Mouse (Mus musculus) stomach, embryonic 15.5 days (tissue): ENCODE measurements around the gene Cadps2. TPM values are rescaled to one million over a fixed set of nuclear protein-coding genes. Genes with fewer than 3 reads are reported as not detected.
A peak's percentile ranks its signal among the peaks of the same experiment; 100 is the strongest.

Source experiments
- ATAC-seq: fragments of 200-750 bp; cut with Nextera tagmentation; 2 replicates; pipeline ENCODE4 v1.8.0; 2017; ENCODE audit warnings: low read depth, moderate number of reproducible peaks, moderate TSS enrichment; ENCODE audit not compliant: insufficient read depth, low FRiP score
- H3K27ac ChIP-seq: fragments of 300-500 bp; sonication (generic); 2 replicates; pipeline ENCODE4 v1.5.1; 2015; ENCODE audit warnings: mild to moderate bottlenecking, inconsistent platforms
- H3K27me3 ChIP-seq: fragments of 300-500 bp; sonication (generic); replicated peaks from 2 replicates; pipeline ENCODE4 v1.6.1; 2015; ENCODE audit warnings: inconsistent platforms
- H3K36me3 ChIP-seq: fragments of 300-500 bp; sonication (generic); 2 replicates; pipeline ENCODE4 v1.6.1; 2015; ENCODE audit warnings: inconsistent platforms
- H3K4me1 ChIP-seq: fragments of 300-500 bp; sonication (generic); 2 replicates; pipeline ENCODE4 v1.6.1; 2015; ENCODE audit warnings: inconsistent platforms
- H3K4me2 ChIP-seq: fragments of 300-500 bp; sonication (generic); 2 replicates; pipeline ENCODE4 v1.6.1; 2015; ENCODE audit warnings: mild to moderate bottlenecking, inconsistent platforms
- H3K4me3 ChIP-seq: fragments of 300-500 bp; sonication (generic); replicated peaks from 2 replicates; pipeline ENCODE4 v1.5.1; 2015; ENCODE audit warnings: inconsistent platforms
- H3K9ac ChIP-seq: fragments of 300-500 bp; sonication (generic); 2 replicates; pipeline ENCODE4 v1.6.1; 2015; ENCODE audit warnings: inconsistent platforms
- H3K9me3 ChIP-seq: fragments of 300-500 bp; sonication (generic); 2 replicates; pipeline ENCODE4 v1.6.1; 2016; ENCODE audit warnings: inconsistent platforms
- WGBS: fragments of 180-500 bp; shearing (Covaris S2); methylation state at CpG from one replicate; pipeline ENCODE4 v1.1.7; 2015; 5-methylcytosine and 5-hydroxymethylcytosine counted together
- polyA plus RNA-seq: library from polyadenylated mRNA; unstranded; fragments of >200 nt; fragmentation: Nextera tagmentation; extraction: Ambion mirVana; gene quantifications from 2 replicates; pipeline ENCODE4 v1.2.1, GENCODE M21; 2015

The Cadps2 gene
- polyA plus RNA-seq, 1 experiment from 2014 or later = 4.2 TPM

- no peaks in the 10 kb centered on the region for H3K36me3 ChIP-seq
- no peak overlapping the region for H3K27ac ChIP-seq
- no peak for ATAC-seq
- H3K4me2 ChIP-seq = no peak overlapping the region
- no peak overlapping the region for H3K9ac ChIP-seq
- H3K9me3 ChIP-seq = no peaks in the 10 kb centered on the region
- WGBS = 42% methylated on average over 5 of the region's 5 CpGs
- no peak overlapping the region for H3K4me3 ChIP-seq
- H3K4me1 ChIP-seq = no peaks in the 10 kb centered on the region
- no peaks in the 10 kb centered on the region for H3K27me3 ChIP-seq
Observed at GRCm38 (mm10) chr6:23498611-23499010, 340.6 kb downstream of the Cadps2 start.

DNA sequence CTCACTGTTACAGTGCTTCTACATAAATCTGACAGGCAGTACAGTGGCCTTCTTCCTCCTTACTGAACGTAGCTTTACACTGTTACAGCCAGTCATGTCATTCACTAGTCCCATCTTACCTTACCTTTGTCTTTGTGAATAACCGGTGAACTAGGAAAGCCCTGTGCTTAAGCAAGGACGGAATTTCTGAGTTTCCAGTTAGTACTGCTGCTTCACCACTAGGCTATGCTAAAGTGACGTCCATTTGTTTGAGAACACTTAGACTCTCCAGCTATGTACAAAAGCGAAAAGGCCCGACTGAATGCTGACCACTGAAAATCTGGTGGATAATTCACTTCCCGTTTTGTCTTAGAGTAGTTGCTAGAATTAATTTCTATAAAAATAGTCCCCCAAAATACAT is 347.4 kb downstream of the Cadps2 start:
- H3K4me3 ChIP-seq = no peak overlapping the region
- WGBS = 40% methylated on average over 7 of the region's 7 CpGs
- no peak overlapping the region for H3K9ac ChIP-seq
- H3K27ac ChIP-seq = no peak overlapping the region
- H3K36me3 ChIP-seq = no peaks in the 10 kb centered on the region
- H3K9me3 ChIP-seq = no peaks in the 10 kb centered on the region
- no peak overlapping the region for H3K4me2 ChIP-seq
- 0 out of 2 replicates have a peak, but pooled peaks have one; percentile 68 for ATAC-seq
- H3K27me3 ChIP-seq = no peaks in the 10 kb centered on the region
- no peaks in the 10 kb centered on the region for H3K4me1 ChIP-seq

DNA sequence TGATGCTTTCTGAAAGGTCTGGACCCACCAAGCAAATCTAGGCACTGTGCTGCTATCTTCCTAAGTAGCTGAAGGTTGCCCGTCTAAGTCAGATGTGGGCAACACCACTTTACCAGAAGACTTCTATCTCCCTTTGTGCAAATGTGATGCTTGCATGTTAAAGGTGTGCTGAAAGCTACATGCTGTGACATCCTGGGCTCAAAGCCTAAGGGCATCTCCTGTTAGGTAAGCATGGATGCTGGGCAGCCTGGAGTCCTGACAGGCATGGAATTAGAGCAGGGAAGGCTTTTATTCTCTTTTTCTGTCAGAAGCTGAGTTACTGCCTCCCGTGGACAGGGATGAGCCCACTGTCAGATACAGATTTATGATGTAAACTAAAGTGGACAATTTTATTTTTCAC is 348.8 kb downstream of the Cadps2 start:
- H3K4me3 ChIP-seq = no peak overlapping the region
- 68% methylated on average over 2 of the region's 2 CpGs for WGBS
- no peaks in the 10 kb centered on the region for H3K9me3 ChIP-seq

GRCm38 (mm10) chr6:23489046-23489445 is 350.2 kb downstream of the Cadps2 start:
- H3K9me3 ChIP-seq = no peaks in the 10 kb centered on the region
- 76% methylated on average over 2 of the region's 2 CpGs for WGBS
- ATAC-seq = no peak

More for the DNA sequence above, 348.8 kb downstream of the Cadps2 start:
- Histone ChIP-seq H3K4me2 (no peak overlapping the region), H3K27ac (no peak overlapping the region), H3K9ac (no peak overlapping the region), H3K4me1 (no peaks in the 10 kb centered on the region), H3K36me3 (no peaks in the 10 kb centered on the region), H3K27me3 (no peaks in the 10 kb centered on the region)
- no peak for ATAC-seq

GRCm38 (mm10) chr6:23472686-23473085 is 366.5 kb downstream of the Cadps2 start:
- ATAC-seq = no peak

More at GRCm38 (mm10) chr6:23489046-23489445, 350.2 kb downstream of the Cadps2 start:
- Histone ChIP-seq H3K9ac (no peak overlapping the region), H3K27me3 (no peaks in the 10 kb centered on the region), H3K4me2 (no peak overlapping the region), H3K4me1 (no peaks in the 10 kb centered on the region), H3K4me3 (no peak overlapping the region), H3K27ac (no peak overlapping the region), H3K36me3 (no peaks in the 10 kb centered on the region)

DNA sequence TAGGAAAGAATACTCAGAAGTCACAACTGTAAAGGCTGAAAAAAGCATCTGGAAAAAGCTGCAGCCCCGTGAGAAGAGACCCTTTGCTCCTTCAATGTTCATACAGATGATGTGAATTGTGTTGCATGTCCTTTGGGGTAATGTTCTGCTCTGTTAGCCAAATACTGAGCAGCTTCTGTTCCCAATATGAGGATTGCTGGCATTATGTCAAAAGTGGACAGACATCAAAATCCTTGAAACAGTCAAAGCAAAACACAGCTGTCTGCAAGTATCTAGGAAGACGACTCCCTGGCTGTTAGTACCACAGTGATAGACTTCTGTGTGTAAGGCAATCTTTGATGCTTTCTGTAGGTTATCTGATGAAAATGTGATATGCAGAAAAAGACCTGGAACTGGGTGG is 367.4 kb downstream of the Cadps2 start:
- 60% methylated on average over 2 of the region's 2 CpGs for WGBS
- no peak overlapping the region for H3K4me2 ChIP-seq
- ATAC-seq = no peak
- no peaks in the 10 kb centered on the region for H3K4me1 ChIP-seq
- H3K27ac ChIP-seq = no peak overlapping the region
- no peak overlapping the region for H3K4me3 ChIP-seq
- H3K27me3 ChIP-seq = no peaks in the 10 kb centered on the region
- H3K9ac ChIP-seq = no peak overlapping the region
- H3K36me3 ChIP-seq = no peaks in the 10 kb centered on the region
- H3K9me3 ChIP-seq = no peaks in the 10 kb centered on the region

More at GRCm38 (mm10) chr6:23472686-23473085, 366.5 kb downstream of the Cadps2 start:
- Histone ChIP-seq H3K4me3 (no peak overlapping the region), H3K4me1 (no peaks in the 10 kb centered on the region), H3K36me3 (no peaks in the 10 kb centered on the region), H3K27me3 (no peaks in the 10 kb centered on the region), H3K9ac (no peak overlapping the region), H3K4me2 (no peak overlapping the region), H3K9me3 (no peaks in the 10 kb centered on the region), H3K27ac (no peak overlapping the region)
- 62% methylated on average over 2 of the region's 2 CpGs for WGBS

- H3K4me2 ChIP-seq = no peak overlapping the region
- H3K4me1 ChIP-seq = no peaks in the 10 kb centered on the region
- H3K4me3 ChIP-seq = no peak overlapping the region
- no peak overlapping the region for H3K9ac ChIP-seq
- no peak for ATAC-seq
- H3K27me3 ChIP-seq = no peaks in the 10 kb centered on the region
- H3K36me3 ChIP-seq = no peaks in the 10 kb centered on the region
- H3K27ac ChIP-seq = no peak overlapping the region
- 82% methylated on average over 4 of the region's 4 CpGs for WGBS
- no peaks in the 10 kb centered on the region for H3K9me3 ChIP-seq
Observed at GRCm38 (mm10) chr6:23467885-23468284, 371.3 kb downstream of the Cadps2 start.

GRCm38 (mm10) chr6:23462600-23463280 is 376.5 kb downstream of the Cadps2 start:
- Histone ChIP-seq H3K9ac (no peak overlapping the region), H3K4me1 (no peaks in the 10 kb centered on the region), H3K4me3 (no peak overlapping the region), H3K9me3 (no peaks in the 10 kb centered on the region), H3K36me3 (no peaks in the 10 kb centered on the region), H3K4me2 (no peak overlapping the region), H3K27ac (no peak overlapping the region), H3K27me3 (no peaks in the 10 kb centered on the region)
- no peak for ATAC-seq
- WGBS = 26% methylated on average over 8 of the region's 8 CpGs

DNA sequence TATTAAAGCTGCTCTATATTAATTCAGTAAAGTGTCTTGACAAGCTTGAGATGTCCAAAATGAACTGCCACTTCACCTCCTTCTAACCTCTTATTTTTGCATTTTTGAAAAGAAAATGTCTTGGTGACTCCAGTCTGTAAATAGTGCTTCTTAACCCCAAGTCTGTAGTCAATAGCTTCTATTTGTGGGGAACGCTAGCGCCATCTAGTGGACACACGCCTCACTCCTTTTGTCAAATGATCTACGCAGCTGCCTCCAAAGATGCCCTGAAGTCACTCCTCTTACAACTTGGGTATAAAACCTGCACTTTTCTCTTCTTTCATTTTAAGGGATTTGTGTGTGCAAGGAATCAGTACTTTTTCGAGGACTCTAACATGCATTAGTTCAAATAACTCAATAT is 381.5 kb downstream of the Cadps2 start:
- no peaks in the 10 kb centered on the region for H3K36me3 ChIP-seq
- H3K9ac ChIP-seq = no peak overlapping the region
- H3K4me1 ChIP-seq = no peaks in the 10 kb centered on the region
- 3% methylated on average over 5 of the region's 5 CpGs for WGBS
- no peaks in the 10 kb centered on the region for H3K9me3 ChIP-seq
- H3K4me2 ChIP-seq = no peak overlapping the region
- H3K4me3 ChIP-seq = no peak overlapping the region
- ATAC-seq = no peak
- H3K27ac ChIP-seq = no peak overlapping the region
- H3K27me3 ChIP-seq = no peaks in the 10 kb centered on the region

- no peak overlapping the region for H3K27ac ChIP-seq
- no peak for ATAC-seq
- H3K9me3 ChIP-seq = no peaks in the 10 kb centered on the region
- no peak overlapping the region for H3K9ac ChIP-seq
- 47% methylated on average over 5 of the region's 5 CpGs for WGBS
- H3K4me3 ChIP-seq = no peak overlapping the region
- no peak overlapping the region for H3K4me2 ChIP-seq
- no peaks in the 10 kb centered on the region for H3K36me3 ChIP-seq
- no peaks in the 10 kb centered on the region for H3K4me1 ChIP-seq
- H3K27me3 ChIP-seq = no peaks in the 10 kb centered on the region
Observed at GRCm38 (mm10) chr6:23453907-23454306, 385.3 kb downstream of the Cadps2 start.

GRCm38 (mm10) chr6:23439897-23440296 is 399.3 kb downstream of the Cadps2 start:
- 61% methylated on average over 3 of the region's 3 CpGs for WGBS

DNA sequence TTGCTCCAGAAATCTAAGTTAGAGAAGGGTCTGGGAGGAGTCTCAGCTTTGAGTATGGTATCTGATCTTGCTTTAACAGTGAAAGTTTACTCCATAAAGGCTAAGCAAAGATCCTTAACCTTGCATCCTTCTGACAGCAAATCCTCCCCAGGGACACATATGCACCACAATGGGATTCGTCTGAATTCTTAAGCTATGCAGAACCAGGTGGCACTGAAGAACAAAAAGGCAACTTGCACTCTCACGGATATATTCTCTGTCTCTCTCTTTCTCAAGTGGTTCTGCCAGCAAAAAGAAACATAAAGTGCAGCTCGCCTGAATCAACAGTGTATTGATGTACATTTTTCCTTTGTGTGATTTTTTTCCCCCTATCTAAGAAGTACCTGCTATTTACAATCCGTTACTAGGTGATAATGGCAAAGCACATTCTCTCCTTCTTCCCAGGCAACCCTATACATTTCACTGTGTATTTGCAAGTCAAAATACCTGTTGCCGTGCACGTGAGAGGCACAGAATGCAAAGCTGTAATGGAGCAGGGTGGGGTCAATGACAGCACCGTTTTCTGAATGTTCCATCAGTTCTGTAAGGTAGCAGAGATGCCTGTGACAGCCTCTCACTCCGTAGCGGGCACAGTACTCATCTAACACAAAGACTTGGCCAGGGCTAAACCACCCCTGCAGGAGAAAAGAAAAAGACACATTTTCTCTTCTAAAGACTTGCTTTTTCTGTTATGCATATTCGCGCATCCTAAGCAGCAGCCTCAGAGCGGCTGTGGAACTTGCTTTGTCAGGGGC is 428.8 kb downstream of the Cadps2 start:
- ATAC-seq = no peak
- Histone ChIP-seq H3K36me3 (no peaks in the 10 kb centered on the region), H3K4me1 (no peaks in the 10 kb centered on the region), H3K27ac (no peak overlapping the region), H3K27me3 (no peaks in the 10 kb centered on the region), H3K9me3 (no peaks in the 10 kb centered on the region), H3K9ac (no peak overlapping the region), H3K4me3 (no peak overlapping the region), H3K4me2 (no peak overlapping the region)
- WGBS = 11% methylated on average over 12 of the region's 12 CpGs

More at GRCm38 (mm10) chr6:23439897-23440296, 399.3 kb downstream of the Cadps2 start:
- Histone ChIP-seq H3K36me3 (no peaks in the 10 kb centered on the region), H3K9me3 (no peaks in the 10 kb centered on the region), H3K4me1 (no peaks in the 10 kb centered on the region), H3K4me2 (no peak overlapping the region), H3K9ac (no peak overlapping the region), H3K4me3 (no peak overlapping the region), H3K27ac (no peak overlapping the region), H3K27me3 (no peaks in the 10 kb centered on the region)
- ATAC-seq = no peak
